Comparison of ENCODE assay signal across 36 mouse cellular contexts in genomic region chr3:90245406-90245805, GRCm38 (mm10). TPM values are rescaled to one million over a fixed set of nuclear protein-coding genes. Genes with fewer than 3 reads are reported as not detected.
DNase-seq lines count a peak whose midpoint lies in the region; ATAC-seq lines count a peak whose summit lies in the region.
"Had no signal": no experiment of that assay in that cellular context is flagged by ENCODE, and none has a peak within 500 bp of the region (broad histone marks: within the 10 kb centered on the region; RNA-seq: fewer than 3 reads in every experiment).

No protein-coding gene starts in this region.

- H3K9me3 ChIP-seq in midbrain, embryonic 11.5 days (ENCODE audit: control insufficient read depth, low read length) = no peaks in the 10 kb centered on the region
- H3K9me3 ChIP-seq in midbrain, embryonic 16.5 days (replicated peaks; ENCODE audit: control insufficient read depth, low read length, poor library complexity, severe bottlenecking) = no peaks in the 10 kb centered on the region
- H3K9me3 ChIP-seq: hindbrain, embryonic 12.5 days; liver, embryonic 12.5 days; midbrain, embryonic 12.5 days; neural tube, embryonic 15.5 days; stomach, embryonic 15.5 days had no signal

- WGBS in midbrain, embryonic 11.5 days = 86% methylated on average over 2 of the region's 2 CpGs
- 80% methylated on average over 2 of the region's 2 CpGs for WGBS in midbrain, embryonic 16.5 days

- no peak overlapping the region for H3K4me2 ChIP-seq in midbrain, embryonic 11.5 days
- H3K4me2 ChIP-seq in midbrain, embryonic 16.5 days (ENCODE audit: low read length) = no peak overlapping the region
- H3K4me2 ChIP-seq: heart, embryonic 11.5 days; hindbrain, embryonic 12.5 days; liver, embryonic 12.5 days; midbrain, embryonic 12.5 days; neural tube, embryonic 15.5 days; stomach, embryonic 15.5 days had no signal

- H3K27me3 ChIP-seq in midbrain, embryonic 11.5 days (ENCODE audit: control insufficient read depth, insufficient read depth, low read length) = no peaks in the 10 kb centered on the region
- no peaks in the 10 kb centered on the region for H3K27me3 ChIP-seq in midbrain, embryonic 16.5 days (ENCODE audit: control insufficient read depth, insufficient read depth, low read depth, low read length)
- H3K27me3 ChIP-seq: hindbrain, embryonic 12.5 days; liver, embryonic 12.5 days; midbrain, embryonic 12.5 days; neural tube, embryonic 15.5 days; stomach, embryonic 15.5 days had no signal

- H3K27ac ChIP-seq in midbrain, embryonic 11.5 days (ENCODE audit: low read depth, low read length) = no peak overlapping the region
- H3K27ac ChIP-seq in midbrain, embryonic 16.5 days (ENCODE audit: low read length) = no peak overlapping the region
- H3K27ac ChIP-seq: hindbrain, embryonic 12.5 days; hindbrain, postnatal 0 days; liver, embryonic 12.5 days; macrophage; midbrain, embryonic 12.5 days; neural tube, embryonic 15.5 days; stomach, embryonic 15.5 days had no signal

- intact Hi-C loops in left cerebral cortex, postnatal 10 days (cut with DNase I) = no loop called here

- peak; percentile 17 for DNase-seq in midbrain, embryonic 11.5 days (ENCODE audit: low spot score, missing footprints)
- peak; percentile 66 for DNase-seq in induced T-regulatory cell, adult 2 months (ENCODE audit: low read depth)
- no peak for DNase-seq in right cerebral cortex, postnatal 36 days (ENCODE audit: low spot score in 2 of 2)
- DNase-seq in cerebellum, postnatal 25 days = no peak
- no peak for DNase-seq in left cerebral cortex, postnatal 10 days (ENCODE audit: extremely low spot score in 1 of 2, low spot score in 2 of 2)
- DNase-seq: adrenal gland, adult 2 months; adrenal gland, postnatal 36 days; B cell, adult 2 months; cerebellum, adult 18-20 months; cerebellum, postnatal 10 days; gastrocnemius, postnatal 36 days; heart, adult 18-20 months; heart, postnatal 36 days; kidney, adult 9 months; kidney, postnatal 10 days; liver, postnatal 0 days; lung, postnatal 10 days; retina, postnatal 1 day; right cerebral cortex, postnatal 14 days; thymus, adult 18-20 months; thymus, postnatal 25 days had no signal

- no peaks in the 10 kb centered on the region for H3K36me3 ChIP-seq in midbrain, embryonic 11.5 days (ENCODE audit: control insufficient read depth, insufficient read depth, low read length)
- H3K36me3 ChIP-seq in midbrain, embryonic 16.5 days (ENCODE audit: control insufficient read depth, insufficient read depth, low read length) = no peaks in the 10 kb centered on the region
- H3K36me3 ChIP-seq: hindbrain, embryonic 12.5 days; neural tube, embryonic 15.5 days had no signal

- ATAC-seq in midbrain, embryonic 11.5 days (ENCODE audit: low FRiP score) = no peak
- ATAC-seq in midbrain, embryonic 16.5 days = no peak
- peak; percentile 62 for ATAC-seq in CD4-positive, CD25-positive, alpha-beta regulatory T cell, adult 4 months
- ATAC-seq: forebrain, embryonic 14.5 days; hindbrain, postnatal 0 days; intestine, postnatal 0 days; liver, embryonic 12.5 days; liver, postnatal 0 days had no signal

- no peak overlapping the region for H3K4me3 ChIP-seq in midbrain, embryonic 11.5 days (ENCODE audit: low read depth, low read length)
- H3K4me3 ChIP-seq in midbrain, embryonic 16.5 days (ENCODE audit: low read depth, low read length) = no peak overlapping the region
- H3K4me3 ChIP-seq: hindbrain, embryonic 12.5 days; liver, embryonic 12.5 days; midbrain, embryonic 12.5 days; neural tube, embryonic 15.5 days; stomach, embryonic 15.5 days had no signal

- no peak overlapping the region for H3K9ac ChIP-seq in midbrain, embryonic 11.5 days (ENCODE audit: low read length)
- no peak overlapping the region for H3K9ac ChIP-seq in midbrain, embryonic 16.5 days (ENCODE audit: low read depth, low read length)
- H3K9ac ChIP-seq: hindbrain, embryonic 12.5 days; liver, embryonic 12.5 days; liver, postnatal 0 days; midbrain, embryonic 12.5 days; neural tube, embryonic 15.5 days; stomach, embryonic 15.5 days had no signal

- peaks cover 17% of the 10 kb centered on the region for H3K4me1 ChIP-seq in midbrain, embryonic 11.5 days (ENCODE audit: control insufficient read depth, insufficient read depth, low read length)
- H3K4me1 ChIP-seq in midbrain, embryonic 16.5 days (ENCODE audit: control insufficient read depth, insufficient read depth, low read length) = peaks cover 20% of the 10 kb centered on the region

RNA-seq across cellular contexts. Expression of gene Creb3l4, which starts 2.1 kb away (rescaled TPM):
- polyA plus RNA-seq in midbrain, embryonic 11.5 days (2014; fragmentation: Nextera tagmentation; extraction: Ambion mirVana) = 3.2 and 4.3 TPM in 2 replicates
- polyA plus RNA-seq in midbrain, embryonic 16.5 days (2015; fragmentation: Nextera tagmentation; extraction: Ambion mirVana) = 1.1 and 2.2 TPM in 2 replicates
- polyA plus RNA-seq in CD4-positive, CD25-positive, alpha-beta regulatory T cell, adult 4 months (2017; shearing (Covaris generic)) = under 1 TPM in 1 of 2 experiments, not detected in 1; 0.20 TPM
- under 1 TPM in 1 of 2 experiments, not detected in 1; 0.24 TPM for total RNA-seq in left cerebral cortex, postnatal 10 days (2021)
- total RNA-seq: gastrocnemius, adult 18-20 months; heart, postnatal 36 days; layer of hippocampus, postnatal 10 days; left cerebral cortex, postnatal 25 days had no signal

RNA-seq across cellular contexts. Expression of gene Slc39a1, which starts 2.6 kb away (rescaled TPM):
- polyA plus RNA-seq in midbrain, embryonic 11.5 days (2014; fragmentation: Nextera tagmentation; extraction: Ambion mirVana) = 58.7 and 59.4 TPM in 2 replicates
- polyA plus RNA-seq in midbrain, embryonic 16.5 days (2015; fragmentation: Nextera tagmentation; extraction: Ambion mirVana) = 43.0 and 46.8 TPM in 2 replicates
- 10 to 100 TPM; 36.5 to 50.4 TPM for polyA plus RNA-seq in CD4-positive, CD25-positive, alpha-beta regulatory T cell, adult 4 months (2017; shearing (Covaris generic))
- 10 to 100 TPM; 47.7 to 49.0 TPM for total RNA-seq in left cerebral cortex, postnatal 10 days (2021)

RNA-seq across cellular contexts. Expression of gene Crtc2, which starts 8.6 kb away (rescaled TPM):
- 8.0 and 9.0 TPM in 2 replicates for polyA plus RNA-seq in midbrain, embryonic 11.5 days (2014; fragmentation: Nextera tagmentation; extraction: Ambion mirVana)
- 21.5 and 24.6 TPM in 2 replicates for polyA plus RNA-seq in midbrain, embryonic 16.5 days (2015; fragmentation: Nextera tagmentation; extraction: Ambion mirVana)
- 10 to 100 TPM; 34.0 to 50.6 TPM for polyA plus RNA-seq in CD4-positive, CD25-positive, alpha-beta regulatory T cell, adult 4 months (2017; shearing (Covaris generic))
- 10 to 100 TPM; 26.4 to 31.2 TPM for total RNA-seq in left cerebral cortex, postnatal 10 days (2021)

RNA-seq across cellular contexts. Expression of gene Jtb, which starts 14.0 kb away (rescaled TPM):
- 110 and 112 TPM in 2 replicates for polyA plus RNA-seq in midbrain, embryonic 11.5 days (2014; fragmentation: Nextera tagmentation; extraction: Ambion mirVana)
- polyA plus RNA-seq in midbrain, embryonic 16.5 days (2015; fragmentation: Nextera tagmentation; extraction: Ambion mirVana) = 87.6 and 100 TPM in 2 replicates
- polyA plus RNA-seq in CD4-positive, CD25-positive, alpha-beta regulatory T cell, adult 4 months (2017; shearing (Covaris generic)) = 10 to 100 TPM; 60.5 to 75.2 TPM
- 10 to 100 TPM; 43.7 to 44.4 TPM for total RNA-seq in left cerebral cortex, postnatal 10 days (2021)

RNA-seq across cellular contexts. Expression of gene Dennd4b, which starts 19.6 kb away (rescaled TPM):
- 3.8 and 4.0 TPM in 2 replicates for polyA plus RNA-seq in midbrain, embryonic 11.5 days (2014; fragmentation: Nextera tagmentation; extraction: Ambion mirVana)
- polyA plus RNA-seq in midbrain, embryonic 16.5 days (2015; fragmentation: Nextera tagmentation; extraction: Ambion mirVana) = 7.8 and 8.5 TPM in 2 replicates
- polyA plus RNA-seq in CD4-positive, CD25-positive, alpha-beta regulatory T cell, adult 4 months (2017; shearing (Covaris generic)) = 10 to 100 TPM; 17.9 to 28.0 TPM
- total RNA-seq in left cerebral cortex, postnatal 10 days (2021) = 10 to 100 TPM; 25.2 to 27.1 TPM

Comparison
In these comparisons a context has a peak if more than half of its experiments do, and no peak if none do; other contexts are left out.
1. DNase-seq: peak in midbrain, embryonic 11.5 days (single experiment) and induced T-regulatory cell, adult 2 months (single experiment); none in right cerebral cortex, postnatal 36 days (0 of 2), cerebellum, postnatal 25 days (0 of 2) and left cerebral cortex, postnatal 10 days (0 of 2).